Mouse (Mus musculus) limb, embryonic 12.5 days (tissue): ENCODE measurements around the gene Timm8a2. TPM values are rescaled to one million over a fixed set of nuclear protein-coding genes. Genes with fewer than 3 reads are reported as not detected.

Experiments
- ATAC-seq: fragments of 200-750 bp; cut with Nextera tagmentation; 2 replicates; pipeline ENCODE4 v1.8.0; 2017; ENCODE audit warnings: low read depth, moderate TSS enrichment; ENCODE audit not compliant: insufficient number of reproducible peaks, insufficient read depth, low FRiP score, low TSS enrichment
- H3K27ac ChIP-seq: fragments of 300-500 bp; sonication (generic); 2 replicates; pipeline ENCODE4 v1.5.1; 2016; ENCODE audit warnings: mild to moderate bottlenecking, moderate library complexity
- H3K27me3 ChIP-seq: fragments of 300-500 bp; sonication (generic); 2 replicates; pipeline ENCODE4 v1.6.1; 2016; ENCODE audit warnings: mild to moderate bottlenecking, moderate library complexity
- H3K36me3 ChIP-seq: fragments of 300-500 bp; sonication (generic); 2 replicates; pipeline ENCODE4 v1.6.1; 2016; ENCODE audit warnings: mild to moderate bottlenecking, moderate library complexity
- H3K4me1 ChIP-seq: fragments of 300-500 bp; sonication (generic); replicated peaks from 2 replicates; pipeline ENCODE4 v1.6.1; 2016
- H3K4me2 ChIP-seq: fragments of 300-500 bp; sonication (generic); 2 replicates; pipeline ENCODE4 v1.6.1; 2016; ENCODE audit warnings: mild to moderate bottlenecking, moderate library complexity
- H3K4me3 ChIP-seq: fragments of 300-500 bp; sonication (generic); replicated peaks from 2 replicates; pipeline ENCODE4 v1.5.1; 2016; ENCODE audit warnings: mild to moderate bottlenecking
- H3K9ac ChIP-seq: fragments of 300-500 bp; sonication (generic); replicated peaks from 2 replicates; pipeline ENCODE4 v1.6.1; 2016; ENCODE audit warnings: mild to moderate bottlenecking, moderate library complexity
- H3K9me3 ChIP-seq: fragments of 300-500 bp; sonication (generic); 2 replicates; pipeline ENCODE4 v1.6.1; 2016; ENCODE audit warnings: mild to moderate bottlenecking, moderate library complexity
- WGBS: fragments of 180-500 bp; shearing (Covaris S2); methylation state at CpG from one replicate; pipeline ENCODE4 v1.1.7; 2016; 5-methylcytosine and 5-hydroxymethylcytosine counted together
- polyA plus RNA-seq: library from polyadenylated mRNA; unstranded; fragments of >200 nt; fragmentation: Nextera tagmentation; extraction: Ambion mirVana; gene quantifications from 2 replicates; pipeline ENCODE4 v1.2.1, GENCODE M21; 2016

Timm8a2 gene
- polyA plus RNA-seq, 1 experiment from 2014 or later: not detected

DNA sequence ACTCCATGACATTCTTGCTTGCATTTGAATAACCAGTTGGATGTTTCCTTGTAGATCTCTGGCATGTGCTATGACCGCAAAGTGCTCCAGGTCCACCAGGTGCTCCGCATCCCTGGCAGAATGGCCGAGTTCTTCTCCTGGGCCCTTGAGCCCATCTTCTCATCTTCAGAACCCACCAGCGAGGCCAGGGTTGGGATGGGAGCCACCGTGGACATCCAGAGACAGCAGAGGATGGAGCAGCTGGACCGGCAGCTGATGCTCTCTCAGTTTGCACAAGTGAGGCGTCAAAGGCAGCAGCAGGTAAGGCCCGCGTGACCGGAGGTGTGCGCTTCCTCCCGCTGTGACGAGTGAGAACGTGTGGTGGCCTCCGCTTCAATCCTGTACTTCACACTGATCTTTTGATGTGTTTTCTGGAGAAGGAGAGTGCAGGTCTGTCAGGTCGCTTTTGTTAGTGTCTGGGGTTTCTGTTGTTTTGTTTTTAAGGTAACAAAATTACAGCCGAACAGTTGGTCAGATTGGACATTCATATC lies 40.2 kb upstream of the Timm8a2 start:
- WGBS: 93% methylated on average over 17 of the region's 17 CpGs
- no peaks in the 10 kb centered on the region for H3K9me3 ChIP-seq
- ATAC-seq: no peak
- H3K36me3 ChIP-seq: peaks cover 44% of the 10 kb centered on the region
- no peak overlapping the region for H3K4me2 ChIP-seq
- H3K9ac ChIP-seq: no peak overlapping the region
- H3K27me3 ChIP-seq: no peaks in the 10 kb centered on the region
- no peaks in the 10 kb centered on the region for H3K4me1 ChIP-seq
- H3K4me3 ChIP-seq: no peak overlapping the region
- H3K27ac ChIP-seq: no peak overlapping the region

DNA sequence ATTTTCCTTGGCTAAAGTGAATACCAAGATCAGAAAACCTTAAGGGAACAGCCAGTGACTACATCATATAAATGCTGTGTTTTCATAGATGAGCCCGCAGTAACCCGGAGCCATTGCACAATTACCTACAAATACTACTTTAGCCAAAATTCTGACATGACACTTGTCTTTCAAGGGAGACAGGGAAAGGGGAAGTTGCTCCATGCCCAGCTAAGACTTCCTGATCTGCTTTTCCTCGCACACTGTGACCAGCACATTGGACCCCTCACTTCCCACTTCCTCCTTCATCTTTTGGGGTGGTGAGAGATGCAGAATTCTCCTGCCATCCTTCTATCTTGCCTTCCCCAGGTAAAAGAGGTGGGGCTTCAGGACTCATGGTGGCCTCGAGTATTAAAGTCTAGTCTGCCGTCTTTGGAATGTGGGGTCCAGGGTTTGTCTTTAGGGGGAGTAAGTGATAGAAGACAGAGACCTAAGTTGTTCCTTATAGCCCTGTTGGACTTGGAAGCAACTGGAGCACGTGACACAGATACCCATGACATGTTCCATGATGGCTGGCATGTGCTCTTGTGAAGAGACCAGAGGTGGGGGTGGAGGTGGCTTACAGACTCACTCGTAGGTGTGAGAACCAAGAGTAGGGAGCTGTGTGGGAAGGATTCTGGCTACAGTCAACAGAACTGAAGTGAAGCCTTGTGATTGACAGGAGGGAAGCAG lies 39.5 kb upstream of the Timm8a2 start:
- 91% methylated on average over 7 of the region's 7 CpGs for WGBS
- no peak overlapping the region for H3K9ac ChIP-seq
- H3K4me3 ChIP-seq: no peak overlapping the region
- no peak for ATAC-seq
- H3K9me3 ChIP-seq: no peaks in the 10 kb centered on the region
- no peak overlapping the region for H3K27ac ChIP-seq
- peaks cover 44% of the 10 kb centered on the region for H3K36me3 ChIP-seq
- no peaks in the 10 kb centered on the region for H3K4me1 ChIP-seq
- H3K4me2 ChIP-seq: no peak overlapping the region
- no peaks in the 10 kb centered on the region for H3K27me3 ChIP-seq

DNA sequence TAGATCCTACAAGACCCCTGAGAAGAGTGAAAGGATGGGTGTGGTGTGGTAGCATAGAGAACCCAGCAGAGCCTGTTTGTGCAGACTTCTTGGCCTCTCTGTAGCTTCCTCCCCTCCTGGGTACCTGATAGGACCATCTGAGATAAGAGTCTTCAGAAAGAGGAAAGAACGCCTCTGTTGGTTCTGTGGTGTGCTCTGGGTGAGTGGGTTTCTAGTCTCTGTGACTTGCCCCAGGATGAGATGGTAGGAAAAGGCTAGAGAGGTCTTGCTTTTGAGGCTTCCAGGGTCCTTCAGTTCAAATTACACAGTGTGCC lies 39.0 kb upstream of the Timm8a2 start:
- H3K9me3 ChIP-seq: no peaks in the 10 kb centered on the region
- peaks cover 44% of the 10 kb centered on the region for H3K36me3 ChIP-seq
- WGBS: 100% methylated on average over 1 of the region's 1 CpGs
- ATAC-seq: no peak
- H3K9ac ChIP-seq: no peak overlapping the region
- no peak overlapping the region for H3K27ac ChIP-seq
- no peaks in the 10 kb centered on the region for H3K27me3 ChIP-seq
- H3K4me2 ChIP-seq: no peak overlapping the region
- H3K4me3 ChIP-seq: no peak overlapping the region
- H3K4me1 ChIP-seq: no peaks in the 10 kb centered on the region

DNA sequence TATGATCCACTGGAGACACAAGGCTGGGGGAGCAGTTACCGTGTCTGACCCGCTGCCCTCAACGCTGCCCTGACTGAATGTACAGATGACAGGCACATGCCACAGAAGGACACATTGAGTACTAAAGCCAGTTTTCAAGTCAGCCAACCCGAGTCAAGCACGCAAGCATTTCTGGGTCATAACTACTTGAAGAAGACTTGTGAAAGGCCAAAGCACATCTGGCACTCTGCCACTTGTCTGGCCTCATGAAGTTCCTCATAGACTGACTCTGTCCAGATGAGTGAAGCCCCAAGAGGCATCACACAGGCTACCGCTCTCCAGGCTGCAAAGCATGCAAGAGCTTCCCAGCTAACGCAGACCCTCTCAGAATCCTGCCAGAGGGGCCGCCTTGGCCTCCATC lies 37.7 kb upstream of the Timm8a2 start:
- 86% methylated on average over 8 of the region's 8 CpGs for WGBS
- no peak overlapping the region for H3K4me2 ChIP-seq

DNA sequence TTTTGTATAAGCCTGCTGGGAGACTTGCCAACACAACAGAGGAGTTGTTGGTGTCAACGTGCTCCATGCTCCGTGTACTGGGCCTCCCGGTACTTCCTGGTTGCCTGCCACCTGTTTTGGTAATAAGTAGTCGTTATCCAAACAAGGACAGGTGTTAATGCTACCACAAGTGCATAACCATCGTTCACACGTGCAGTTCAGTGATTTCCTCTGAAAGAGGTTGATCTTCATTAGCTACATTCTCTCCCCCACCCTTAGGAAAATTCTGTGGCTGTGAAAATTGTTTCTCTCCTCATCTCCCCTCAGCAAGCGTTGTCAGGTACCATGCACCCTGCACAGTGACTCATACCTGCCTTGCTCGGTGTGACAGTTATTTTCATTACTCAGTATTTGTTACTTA lies 35.0 kb upstream of the Timm8a2 start:
- no peak for ATAC-seq
- Histone ChIP-seq H3K27ac (no peak overlapping the region), H3K36me3 (peaks cover 54% of the 10 kb centered on the region), H3K4me3 (no peak overlapping the region), H3K27me3 (no peaks in the 10 kb centered on the region), H3K4me2 (no peak overlapping the region), H3K9ac (no peak overlapping the region), H3K4me1 (no peaks in the 10 kb centered on the region), H3K9me3 (no peaks in the 10 kb centered on the region)
- WGBS: 71% methylated on average over 8 of the region's 8 CpGs

More for the DNA sequence above, 37.7 kb upstream of the Timm8a2 start:
- no peaks in the 10 kb centered on the region for H3K9me3 ChIP-seq
- H3K9ac ChIP-seq: no peak overlapping the region
- peaks cover 55% of the 10 kb centered on the region for H3K36me3 ChIP-seq
- H3K27me3 ChIP-seq: no peaks in the 10 kb centered on the region
- no peak overlapping the region for H3K4me3 ChIP-seq
- H3K4me1 ChIP-seq: no peaks in the 10 kb centered on the region
- no peak for ATAC-seq
- H3K27ac ChIP-seq: no peak overlapping the region

DNA sequence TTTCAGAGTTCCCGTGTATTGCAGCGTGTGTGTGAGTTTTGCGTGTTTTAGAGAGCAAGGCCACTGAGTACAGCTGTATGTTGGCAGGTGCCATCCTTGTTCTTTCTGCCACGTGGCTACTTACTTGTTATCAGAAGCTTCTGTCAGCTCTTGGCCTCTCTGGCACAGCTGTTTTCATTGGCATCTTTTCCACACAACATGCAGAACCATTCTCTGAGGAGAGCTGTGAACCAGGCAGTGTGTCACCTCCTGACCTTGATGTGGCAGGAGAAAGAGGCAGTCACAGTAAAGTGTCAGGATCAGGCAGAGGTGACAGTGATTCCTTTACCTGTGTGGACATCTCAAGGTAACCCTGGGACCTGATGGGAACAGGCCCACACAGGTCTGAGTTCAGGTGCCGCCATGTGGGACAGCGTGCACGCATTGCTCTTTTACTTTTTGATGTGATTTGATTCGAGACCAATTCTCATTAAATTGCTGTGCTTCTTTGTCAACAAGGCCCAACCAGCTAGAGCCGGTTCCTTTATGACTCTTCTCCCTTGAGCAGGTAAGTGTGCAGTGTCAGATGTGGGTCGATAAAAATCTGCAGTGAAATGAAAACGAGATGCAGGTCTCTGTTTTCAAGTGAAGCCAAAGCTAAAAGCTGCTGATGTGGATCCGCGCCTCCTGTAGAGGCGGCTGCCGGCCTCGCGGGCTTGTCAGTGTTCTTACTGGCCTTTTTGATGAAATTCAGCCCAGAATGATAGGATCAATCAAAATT lies 33.9 kb upstream of the Timm8a2 start:
- H3K27me3 ChIP-seq: no peaks in the 10 kb centered on the region
- ATAC-seq: no peak
- H3K27ac ChIP-seq: no peak overlapping the region
- peaks cover 43% of the 10 kb centered on the region for H3K36me3 ChIP-seq
- 92% methylated on average over 17 of the region's 17 CpGs for WGBS
- no peak overlapping the region for H3K4me3 ChIP-seq
- no peak overlapping the region for H3K9ac ChIP-seq
- H3K4me2 ChIP-seq: no peak overlapping the region
- no peaks in the 10 kb centered on the region for H3K9me3 ChIP-seq
- H3K4me1 ChIP-seq: no peaks in the 10 kb centered on the region

DNA sequence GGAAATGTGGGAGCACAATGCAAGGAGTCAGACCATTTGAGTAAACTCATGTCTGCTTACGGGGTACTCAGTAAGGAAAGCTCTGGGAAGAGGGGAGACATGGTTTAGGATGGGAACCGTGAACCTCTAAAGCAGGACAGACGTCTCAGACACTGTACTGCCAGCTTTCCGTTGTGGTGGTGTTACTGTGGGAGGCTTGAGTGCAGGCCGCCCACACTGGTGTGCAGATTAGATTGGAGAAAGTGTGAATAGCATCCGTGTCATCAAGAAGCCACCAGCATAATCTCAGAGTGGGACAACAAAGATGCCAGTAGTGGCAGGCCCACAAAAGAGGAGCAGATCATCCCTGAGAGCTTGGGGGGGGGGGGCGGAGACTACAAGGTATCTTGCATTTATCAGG lies 32.2 kb upstream of the Timm8a2 start:
- no peak overlapping the region for H3K9ac ChIP-seq
- H3K36me3 ChIP-seq: peaks cover 29% of the 10 kb centered on the region
- H3K9me3 ChIP-seq: no peaks in the 10 kb centered on the region
- H3K27me3 ChIP-seq: no peaks in the 10 kb centered on the region
- no peak overlapping the region for H3K27ac ChIP-seq
- H3K4me2 ChIP-seq: no peak overlapping the region
- WGBS: 93% methylated on average over 7 of the region's 7 CpGs
- no peak overlapping the region for H3K4me3 ChIP-seq
- H3K4me1 ChIP-seq: no peaks in the 10 kb centered on the region
- no peak for ATAC-seq

DNA sequence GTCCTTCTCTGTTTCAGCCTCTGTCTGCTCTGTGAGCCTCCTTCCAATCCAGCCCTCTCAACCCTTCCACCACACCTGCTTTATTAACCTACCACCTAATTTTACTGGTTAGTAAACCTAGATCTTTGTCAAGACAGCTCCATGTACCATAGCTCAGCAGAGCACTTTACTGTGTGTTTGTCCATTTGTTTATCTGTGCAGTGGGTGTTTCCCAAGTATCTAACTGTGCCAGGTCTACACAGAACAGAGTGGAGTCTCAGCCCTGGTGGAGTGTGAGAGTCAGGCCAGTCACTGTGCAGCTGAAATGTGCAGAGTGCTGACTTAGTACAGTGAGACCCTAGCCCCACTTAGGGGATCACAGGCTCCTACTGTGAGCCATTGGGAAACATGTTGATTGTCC lies 30.7 kb upstream of the Timm8a2 start:
- Histone ChIP-seq H3K27me3 (no peaks in the 10 kb centered on the region), H3K4me3 (no peak overlapping the region), H3K36me3 (peaks cover 22% of the 10 kb centered on the region), H3K4me2 (no peak overlapping the region), H3K4me1 (no peaks in the 10 kb centered on the region), H3K9me3 (no peaks in the 10 kb centered on the region), H3K27ac (no peak overlapping the region), H3K9ac (no peak overlapping the region)
- no peak for ATAC-seq

DNA sequence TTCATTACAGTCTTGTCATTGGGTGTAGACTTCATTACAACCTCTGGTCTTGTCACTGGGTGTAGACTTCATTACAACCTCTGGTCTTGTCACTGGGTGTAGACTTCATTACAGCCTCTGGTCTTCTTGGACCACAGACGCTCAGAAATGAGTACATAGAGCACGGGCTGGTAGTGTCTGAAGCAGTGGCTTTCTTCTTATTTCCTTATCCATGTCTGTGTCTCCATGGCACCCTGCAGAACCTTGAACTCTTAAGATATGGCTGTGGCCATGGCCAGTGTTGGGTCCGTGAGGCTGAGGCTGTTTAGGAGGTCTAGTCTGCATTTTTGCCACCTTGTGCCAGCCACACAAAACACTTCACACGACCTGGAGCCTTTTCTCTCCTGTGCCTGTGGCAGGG lies 26.2 kb upstream of the Timm8a2 start:
- Histone ChIP-seq H3K9me3 (no peaks in the 10 kb centered on the region), H3K27me3 (no peaks in the 10 kb centered on the region), H3K4me3 (no peak overlapping the region), H3K36me3 (peaks cover 33% of the 10 kb centered on the region), H3K27ac (no peak overlapping the region), H3K4me1 (peaks cover 9% of the 10 kb centered on the region; the same call in 1 of the 2 replicates), H3K4me2 (no peak overlapping the region), H3K9ac (no peak overlapping the region)
- 89% methylated on average over 4 of the region's 4 CpGs for WGBS
- ATAC-seq: no peak

DNA sequence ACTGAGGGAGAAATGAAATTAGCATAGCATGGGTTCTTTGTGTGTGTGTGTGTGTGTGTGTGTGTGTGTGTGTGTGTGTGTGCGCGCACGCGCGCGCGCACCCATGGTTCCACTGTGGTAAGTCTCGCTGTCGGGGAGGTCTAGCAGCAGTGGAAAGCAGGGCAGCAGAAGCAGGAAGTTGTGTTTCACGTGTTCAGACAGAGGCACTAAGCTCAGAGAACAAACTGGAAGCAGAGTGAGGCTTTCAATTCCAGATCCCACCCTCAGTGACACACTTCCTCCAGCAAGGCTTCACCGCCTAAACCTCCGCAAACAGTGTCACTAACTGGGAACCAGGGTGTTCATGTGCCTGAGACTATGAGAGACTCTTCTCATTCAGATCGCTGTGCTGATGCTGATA lies 25.0 kb upstream of the Timm8a2 start:
- Histone ChIP-seq H3K9ac (no peak overlapping the region), H3K4me3 (no peak overlapping the region), H3K4me1 (peaks cover 12% of the 10 kb centered on the region; the same call in 1 of the 2 replicates), H3K27me3 (no peaks in the 10 kb centered on the region), H3K4me2 (no peak overlapping the region), H3K36me3 (peaks cover 33% of the 10 kb centered on the region), H3K9me3 (no peaks in the 10 kb centered on the region), H3K27ac (no peak overlapping the region)
- ATAC-seq: no peak
- WGBS: 94% methylated on average over 13 of the region's 13 CpGs

DNA sequence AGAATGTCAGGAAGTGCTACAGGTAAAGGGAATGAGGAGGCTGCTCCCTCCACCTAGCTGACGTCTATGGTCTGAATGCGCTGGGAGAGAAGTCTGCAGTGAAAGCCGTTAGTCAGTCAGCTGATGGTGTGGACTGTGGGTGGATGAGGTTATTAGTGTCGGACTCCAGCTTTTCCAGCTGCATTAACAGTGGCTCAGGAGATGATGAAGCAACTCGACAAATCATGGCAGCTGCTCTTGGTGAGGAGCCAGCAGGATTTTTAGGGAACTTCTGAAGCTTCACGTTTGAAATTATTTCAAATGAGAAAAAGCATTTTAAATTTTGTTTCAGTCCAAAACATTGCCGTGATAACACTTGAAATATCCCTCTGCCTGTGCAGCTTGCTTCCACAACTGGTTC lies 24.2 kb upstream of the Timm8a2 start:
- 85% methylated on average over 7 of the region's 7 CpGs for WGBS
- Histone ChIP-seq H3K4me2 (no peak overlapping the region), H3K4me3 (no peak overlapping the region), H3K9ac (no peak overlapping the region), H3K27ac (no peak overlapping the region), H3K36me3 (peaks cover 36% of the 10 kb centered on the region), H3K4me1 (peaks cover 12% of the 10 kb centered on the region; the same call in 1 of the 2 replicates), H3K9me3 (no peaks in the 10 kb centered on the region), H3K27me3 (no peaks in the 10 kb centered on the region)
- ATAC-seq: no peak
